Mouse (Mus musculus) C2C12 (cell line): Measurements from ENCODE around the gene Prdm11. TPM values are rescaled to one million over a fixed set of nuclear protein-coding genes. Genes with fewer than 3 reads are reported as not detected.

Experiments
- H3K27me3 ChIP-seq: one replicate; pipeline ENCODE4 v1.6.1; 2011; ENCODE audit not compliant: control insufficient read depth, insufficient read depth, insufficient read length
- H3K36me3 ChIP-seq: one replicate; pipeline ENCODE4 v1.6.1; 2011; ENCODE audit not compliant: control insufficient read depth, insufficient read depth
- H3K4me3 ChIP-seq: one replicate; pipeline ENCODE4 v1.5.1; 2011; ENCODE audit warnings: mild to moderate bottlenecking, control low read depth; ENCODE audit not compliant: poor library complexity, insufficient read depth, severe bottlenecking
- H3K79me2 ChIP-seq: one replicate; pipeline ENCODE4 v1.6.1; 2011; ENCODE audit not compliant: control insufficient read depth, insufficient read depth
- H3K79me3 ChIP-seq: one replicate; pipeline ENCODE4 v1.6.1; 2011; ENCODE audit warnings: low read depth, control low read depth
- H3ac ChIP-seq: one replicate; pipeline ENCODE3; 2011; ENCODE audit warnings: low read depth; ENCODE audit not compliant: control insufficient read depth, insufficient read length
- CEBPB ChIP-seq: IDR thresholded peaks from one replicate; pipeline ENCODE4 v1.6.1; 2011; ENCODE audit warnings: low read depth, mild to moderate bottlenecking, control low read depth, moderate library complexity
- CTCF ChIP-seq: IDR thresholded peaks from one replicate; pipeline ENCODE4 v1.5.1; 2011; ENCODE audit not compliant: control insufficient read depth, insufficient read depth, insufficient read length
- FOSL1 ChIP-seq: IDR thresholded peaks from one replicate; pipeline ENCODE4 v1.8.0; 2011; ENCODE audit warnings: mild to moderate bottlenecking, low read length; ENCODE audit not compliant: poor library complexity, insufficient read depth, severe bottlenecking
- MAX ChIP-seq: IDR thresholded peaks from one replicate; pipeline ENCODE4 v1.6.1; 2011; ENCODE audit warnings: mild to moderate bottlenecking, control low read depth
- MYOD1 ChIP-seq: IDR thresholded peaks from one replicate; pipeline ENCODE4 v1.6.1; 2011; ENCODE audit warnings: low read depth; ENCODE audit not compliant: control insufficient read depth, insufficient read length
- MYOG ChIP-seq: IDR thresholded peaks from one replicate; pipeline ENCODE4 v1.6.1; 2011; ENCODE audit not compliant: control insufficient read depth, insufficient read length; ENCODE audit errors: extremely low read depth
- USF1 ChIP-seq: IDR thresholded peaks from one replicate; pipeline ENCODE4 v1.6.1; 2011; ENCODE audit warnings: low read depth, mild to moderate bottlenecking, control low read depth, moderate library complexity
- polyA plus RNA-seq: library from polyadenylated mRNA; unstranded; fragments of >200 nt; fragmentation: generic; extraction: Trizol; gene quantifications from one replicate; pipeline ENCODE4 v1.2.1, GENCODE M21; 2012; ENCODE audit warnings: missing spikeins

Prdm11 gene
- polyA plus RNA-seq, 1 experiment = 2.7 TPM

- H3K79me3 ChIP-seq = no peaks in the 10 kb centered on the region
- no peak overlapping the region for H3ac ChIP-seq
- no peaks in the 10 kb centered on the region for H3K27me3 ChIP-seq
- no peaks in the 10 kb centered on the region for H3K36me3 ChIP-seq
- TF ChIP-seq CTCF = no peak
- no peak for TF ChIP-seq MYOG
- TF ChIP-seq USF1 = no peak
- TF ChIP-seq CEBPB = no peak
- no peak for TF ChIP-seq MAX
- TF ChIP-seq MYOD1 = no peak
- TF ChIP-seq FOSL1 = no peak
- H3K4me3 ChIP-seq = no peak overlapping the region
- H3K79me2 ChIP-seq = no peaks in the 10 kb centered on the region
Measured at GRCm38 (mm10) chr2:93030101-93030500, 15.9 kb downstream of the Prdm11 start.

GRCm38 (mm10) chr2:93029267-93030060, 16.5 kb downstream of the Prdm11 start:
- no peak overlapping the region for H3ac ChIP-seq
- no peaks in the 10 kb centered on the region for H3K79me3 ChIP-seq
- no peaks in the 10 kb centered on the region for H3K79me2 ChIP-seq
- H3K36me3 ChIP-seq = no peaks in the 10 kb centered on the region
- H3K27me3 ChIP-seq = no peaks in the 10 kb centered on the region
- no peak overlapping the region for H3K4me3 ChIP-seq
- TF ChIP-seq MAX (no peak), CTCF (no peak), USF1 (no peak), MYOG (no peak), CEBPB (no peak)

GRCm38 (mm10) chr2:93028865-93029264, 17.1 kb downstream of the Prdm11 start:
- H3K36me3 ChIP-seq = no peaks in the 10 kb centered on the region
- no peaks in the 10 kb centered on the region for H3K79me3 ChIP-seq
- H3ac ChIP-seq = no peak overlapping the region
- no peak for TF ChIP-seq CTCF
- TF ChIP-seq USF1 = no peak
- no peak for TF ChIP-seq CEBPB
- no peak for TF ChIP-seq MYOD1
- TF ChIP-seq MAX = no peak
- no peak for TF ChIP-seq MYOG
- no peaks in the 10 kb centered on the region for H3K27me3 ChIP-seq
- H3K79me2 ChIP-seq = no peaks in the 10 kb centered on the region
- H3K4me3 ChIP-seq = no peak overlapping the region

GRCm38 (mm10) chr2:93027713-93028112, 18.3 kb downstream of the Prdm11 start:
- no peaks in the 10 kb centered on the region for H3K36me3 ChIP-seq
- H3K4me3 ChIP-seq = no peak overlapping the region
- no peak overlapping the region for H3ac ChIP-seq
- TF ChIP-seq FOSL1 (no peak), CEBPB (no peak)
- no peaks in the 10 kb centered on the region for H3K27me3 ChIP-seq
- no peaks in the 10 kb centered on the region for H3K79me3 ChIP-seq
- no peaks in the 10 kb centered on the region for H3K79me2 ChIP-seq

- Histone ChIP-seq H3K79me3 (no peaks in the 10 kb centered on the region), H3K36me3 (no peaks in the 10 kb centered on the region), H3K79me2 (no peaks in the 10 kb centered on the region), H3K27me3 (no peaks in the 10 kb centered on the region), H3K4me3 (no peak overlapping the region), H3ac (no peak overlapping the region)
- TF ChIP-seq FOSL1 (no peak), MAX (no peak), MYOG (no peak), CTCF (no peak), USF1 (no peak), MYOD1 (no peak), CEBPB (no peak)
Measured at GRCm38 (mm10) chr2:93024431-93024830, 21.5 kb downstream of the Prdm11 start.

- no peaks in the 10 kb centered on the region for H3K79me3 ChIP-seq
Measured at GRCm38 (mm10) chr2:93018854-93019253, 27.1 kb downstream of the Prdm11 start.

More at GRCm38 (mm10) chr2:93018854-93019253, 27.1 kb downstream of the Prdm11 start:
- TF ChIP-seq CEBPB = no peak
- H3K36me3 ChIP-seq = no peaks in the 10 kb centered on the region
- no peak overlapping the region for H3ac ChIP-seq
- H3K4me3 ChIP-seq = no peak overlapping the region
- H3K27me3 ChIP-seq = no peaks in the 10 kb centered on the region
- no peaks in the 10 kb centered on the region for H3K79me2 ChIP-seq
